Mouse (Mus musculus) limb, embryonic 14.5 days (tissue): Measurements from ENCODE around the gene Catsper4. TPM values are rescaled to one million over a fixed set of nuclear protein-coding genes. Genes with fewer than 3 reads are reported as not detected.
A peak's percentile ranks its signal among the peaks of the same experiment; 100 is the strongest.

ENCODE experiments used
- ATAC-seq: fragments of 200-750 bp; cut with Nextera tagmentation; 2 replicates; pipeline ENCODE4 v1.8.0; 2017; ENCODE audit warnings: low read depth, moderate number of reproducible peaks, moderate TSS enrichment; ENCODE audit not compliant: low FRiP score
- DNase-seq: peaks from one replicate; pipeline ENCODE4 v3.0.0-alpha.2; 2015; ENCODE audit warnings: low spot score
- H3K27ac ChIP-seq: fragments of 300-500 bp; sonication (generic); replicated peaks from 2 replicates; pipeline ENCODE4 v1.5.1; 2014; ENCODE audit warnings: low read depth, mild to moderate bottlenecking, low read length, moderate library complexity, mixed read lengths
- H3K27me3 ChIP-seq: fragments of 300-500 bp; sonication (generic); 2 replicates; pipeline ENCODE4 v1.6.1; 2014; ENCODE audit warnings: low read length, mixed read lengths; ENCODE audit not compliant: control insufficient read depth, insufficient read depth
- H3K36me3 ChIP-seq: fragments of 300-500 bp; sonication (generic); 2 replicates; pipeline ENCODE4 v1.6.1; 2014; ENCODE audit warnings: mild to moderate bottlenecking, low read length, moderate library complexity, mixed read lengths; ENCODE audit not compliant: control insufficient read depth, insufficient read depth
- H3K4me1 ChIP-seq: fragments of 300-500 bp; sonication (generic); 2 replicates; pipeline ENCODE4 v1.6.1; 2014; ENCODE audit warnings: antibody characterized with exemption, low read length, mixed read lengths; ENCODE audit not compliant: control insufficient read depth, insufficient read depth
- H3K4me2 ChIP-seq: fragments of 300-500 bp; sonication (generic); replicated peaks from 2 replicates; pipeline ENCODE4 v1.6.1; 2014; ENCODE audit warnings: low read depth, mild to moderate bottlenecking, low read length, moderate library complexity; ENCODE audit not compliant: severe bottlenecking
- H3K4me3 ChIP-seq: fragments of 300-500 bp; sonication (generic); replicated peaks from 2 replicates; pipeline ENCODE4 v1.5.1; 2014; ENCODE audit warnings: low read length
- H3K9ac ChIP-seq: fragments of 300-500 bp; sonication (generic); 2 replicates; pipeline ENCODE4 v1.6.1; 2014; ENCODE audit warnings: mild to moderate bottlenecking, low read depth, low read length, moderate library complexity; ENCODE audit not compliant: severe bottlenecking
- H3K9me3 ChIP-seq: fragments of 300-500 bp; sonication (generic); 2 replicates; pipeline ENCODE4 v1.6.1; 2016; ENCODE audit warnings: low read length; ENCODE audit not compliant: control insufficient read depth
- POLR2A ChIP-seq: fragments of 200-500 bp; IDR thresholded peaks from 2 replicates; pipeline ENCODE4 v1.8.0; 2012; ENCODE audit warnings: inconsistent platforms, mild to moderate bottlenecking, moderate library complexity, borderline replicate concordance; ENCODE audit not compliant: insufficient read depth, insufficient read length; ENCODE audit errors: extremely low read depth
- WGBS: fragments of 180-500 bp; shearing (Covaris S2); extraction: QIAGEN DNeasy Blood & Tissue Kit; methylation state at CpG from one replicate; pipeline ENCODE4 v1.1.7; 2014; 5-methylcytosine and 5-hydroxymethylcytosine counted together
- polyA plus RNA-seq, 2 experiments: library from polyadenylated mRNA; depleted of rRNA in 1 of 2; stranded (reverse) in 1 of 2; unstranded in 1 of 2; fragments of >200 nt; fragmentation: Nextera tagmentation in 1 of 2; extraction: Ambion mirVana in 1 of 2; gene quantifications; 2 replicates each; pipeline versions ENCODE4 v1.2.1 to v1.2.3; 2012 to 2014

The Catsper4 gene
- polyA plus RNA-seq, 2 experiments, result 0.16 TPM; not detected in 1

DNA sequence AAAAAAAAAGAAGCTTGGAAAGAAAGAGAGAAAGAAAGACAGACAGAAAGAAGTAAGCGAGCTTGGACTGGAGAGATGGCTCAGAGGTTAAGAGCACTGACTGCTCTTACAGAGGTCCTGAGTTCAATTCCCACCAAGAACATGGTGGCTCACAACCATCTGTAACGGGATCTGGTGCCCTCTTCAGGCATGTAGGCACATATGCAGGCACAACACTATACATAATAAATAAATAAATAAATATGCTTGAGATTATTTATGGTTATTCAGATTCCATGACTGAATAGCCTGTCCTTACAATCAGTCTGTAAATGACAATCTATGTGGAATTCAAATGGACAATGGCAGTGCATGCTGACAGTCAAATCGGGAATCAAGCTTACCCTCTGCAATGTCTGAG is 60.3 kb downstream of the Catsper4 start:
- H3K27ac ChIP-seq, result no peak overlapping the region
- DNase-seq, result no peak
- no peak overlapping the region for H3K4me3 ChIP-seq
- 92% methylated on average over 3 of the region's 3 CpGs for WGBS
- no peaks in the 10 kb centered on the region for H3K4me1 ChIP-seq
- no peak for TF ChIP-seq POLR2A
- no peaks in the 10 kb centered on the region for H3K27me3 ChIP-seq
- H3K36me3 ChIP-seq, result peaks cover 13% of the 10 kb centered on the region
- no peak overlapping the region for H3K4me2 ChIP-seq
- H3K9me3 ChIP-seq, result no peaks in the 10 kb centered on the region
- no peak for ATAC-seq
- no peak overlapping the region for H3K9ac ChIP-seq

- no peak overlapping the region for H3K9ac ChIP-seq
- DNase-seq (no peak), ATAC-seq (no peak)
- WGBS, result 84% methylated on average over 3 of the region's 3 CpGs
- no peak overlapping the region for H3K4me2 ChIP-seq
- no peaks in the 10 kb centered on the region for H3K9me3 ChIP-seq
- H3K4me3 ChIP-seq, result no peak overlapping the region
- TF ChIP-seq POLR2A, result no peak
- peaks cover 8% of the 10 kb centered on the region for H3K36me3 ChIP-seq
- no peaks in the 10 kb centered on the region for H3K4me1 ChIP-seq
- H3K27me3 ChIP-seq, result no peaks in the 10 kb centered on the region
- H3K27ac ChIP-seq, result no peak overlapping the region
Measured at GRCm38 (mm10) chr4:134165548-134166465, 61.4 kb downstream of the Catsper4 start.

GRCm38 (mm10) chr4:134165024-134165423 is 62.2 kb downstream of the Catsper4 start:
- Histone ChIP-seq H3K27me3 (no peaks in the 10 kb centered on the region), H3K36me3 (peaks cover 8% of the 10 kb centered on the region), H3K9me3 (no peaks in the 10 kb centered on the region), H3K4me3 (no peak overlapping the region), H3K27ac (no peak overlapping the region), H3K4me2 (no peak overlapping the region), H3K9ac (no peak overlapping the region), H3K4me1 (no peaks in the 10 kb centered on the region)
- WGBS, result 63% methylated on average over 6 of the region's 6 CpGs
- TF ChIP-seq POLR2A, result no peak
- ATAC-seq (no peak), DNase-seq (peak; percentile 34)

DNA sequence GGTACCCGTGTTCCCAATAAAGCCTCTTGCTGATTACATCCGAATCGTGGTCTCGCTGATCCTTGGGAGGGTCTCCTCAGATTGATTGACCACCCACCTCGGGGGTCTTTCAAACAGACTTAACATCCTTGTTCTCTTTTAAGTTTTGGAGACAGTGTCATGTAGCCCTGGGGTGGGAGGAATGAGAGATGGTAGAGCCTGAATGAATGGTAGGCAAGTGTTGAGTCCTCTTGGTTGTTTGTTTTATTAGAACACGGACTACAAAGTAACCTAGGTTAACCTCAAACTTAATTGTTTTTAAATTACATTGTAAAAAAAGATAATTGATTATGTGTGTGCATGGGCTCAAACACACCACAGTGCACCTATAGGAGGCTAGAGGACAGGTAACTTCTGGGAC is 62.6 kb downstream of the Catsper4 start:
- no peak overlapping the region for H3K9ac ChIP-seq
- 91% methylated on average over 5 of the region's 6 CpGs for WGBS
- no peak for DNase-seq
- no peak for ATAC-seq
- no peak for TF ChIP-seq POLR2A
- H3K27me3 ChIP-seq, result no peaks in the 10 kb centered on the region
- H3K9me3 ChIP-seq, result no peaks in the 10 kb centered on the region
- H3K27ac ChIP-seq, result no peak overlapping the region
- no peak overlapping the region for H3K4me3 ChIP-seq
- no peak overlapping the region for H3K4me2 ChIP-seq
- H3K4me1 ChIP-seq, result no peaks in the 10 kb centered on the region
- peaks cover 8% of the 10 kb centered on the region for H3K36me3 ChIP-seq

Other genes with a start within 250 kb of the Catsper4 start
- gene Dhdds, start 226.5 kb downstream of the Catsper4 start, polyA plus RNA-seq (2012; rRNA removed), result 47.6 and 54.0 TPM in 2 replicates
- gene Dhdds, start 226.5 kb downstream of the Catsper4 start, polyA plus RNA-seq (2014; fragmentation: Nextera tagmentation; extraction: Ambion mirVana), result 45.1 and 47.2 TPM in 2 replicates
- gene Lin28a, start 208.5 kb downstream of the Catsper4 start, polyA plus RNA-seq (2012; rRNA removed), result 0.11 and 0.37 TPM in 2 replicates
- gene Lin28a, start 208.5 kb downstream of the Catsper4 start, polyA plus RNA-seq (2014; fragmentation: Nextera tagmentation; extraction: Ambion mirVana), result 0.07 TPM in 1 of 2 replicates, not detected in the other
- gene Zfp683, start 173.5 kb downstream of the Catsper4 start, polyA plus RNA-seq (2012; rRNA removed), result 0.04 and 0.08 TPM in 2 replicates
- gene Zfp683, start 173.5 kb downstream of the Catsper4 start, polyA plus RNA-seq (2014; fragmentation: Nextera tagmentation; extraction: Ambion mirVana), result not detected in 2 replicates
- 8.2 and 11.3 TPM in 2 replicates for gene Crybg2, start 166.6 kb downstream of the Catsper4 start, polyA plus RNA-seq (2012; rRNA removed)
- 12.3 and 12.4 TPM in 2 replicates for gene Crybg2, start 166.6 kb downstream of the Catsper4 start, polyA plus RNA-seq (2014; fragmentation: Nextera tagmentation; extraction: Ambion mirVana)
- 9.0 and 10.3 TPM in 2 replicates for gene Cd52, start 132.3 kb downstream of the Catsper4 start, polyA plus RNA-seq (2012; rRNA removed)
- gene Cd52, start 132.3 kb downstream of the Catsper4 start, polyA plus RNA-seq (2014; fragmentation: Nextera tagmentation; extraction: Ambion mirVana), result 15.5 and 18.1 TPM in 2 replicates
- gene Ubxn11, start 124.8 kb downstream of the Catsper4 start, polyA plus RNA-seq (2012; rRNA removed), result 21.9 and 24.1 TPM in 2 replicates
- gene Ubxn11, start 124.8 kb downstream of the Catsper4 start, polyA plus RNA-seq (2014; fragmentation: Nextera tagmentation; extraction: Ambion mirVana), result 7.6 and 12.0 TPM in 2 replicates
- gene Sh3bgrl3, start 98.6 kb downstream of the Catsper4 start, polyA plus RNA-seq (2012; rRNA removed), result 325 and 365 TPM in 2 replicates
- 532 and 538 TPM in 2 replicates for gene Sh3bgrl3, start 98.6 kb downstream of the Catsper4 start, polyA plus RNA-seq (2014; fragmentation: Nextera tagmentation; extraction: Ambion mirVana)
- 22.4 and 32.2 TPM in 2 replicates for gene Cep85, start 40.3 kb downstream of the Catsper4 start, polyA plus RNA-seq (2012; rRNA removed)
- 40.3 and 46.5 TPM in 2 replicates for gene Cep85, start 40.3 kb downstream of the Catsper4 start, polyA plus RNA-seq (2014; fragmentation: Nextera tagmentation; extraction: Ambion mirVana)
- gene Gm7534, start 24.4 kb downstream of the Catsper4 start, polyA plus RNA-seq (2012; rRNA removed), result not detected in 2 replicates
- gene Gm7534, start 24.4 kb downstream of the Catsper4 start, polyA plus RNA-seq (2014; fragmentation: Nextera tagmentation; extraction: Ambion mirVana), result not detected in 2 replicates
- 2.8 and 3.3 TPM in 2 replicates for gene Cnksr1, start 11.0 kb upstream of the Catsper4 start, polyA plus RNA-seq (2012; rRNA removed)
- 2.0 TPM in 2 replicates for gene Cnksr1, start 11.0 kb upstream of the Catsper4 start, polyA plus RNA-seq (2014; fragmentation: Nextera tagmentation; extraction: Ambion mirVana)
- gene E130218I03Rik, start 16.3 kb upstream of the Catsper4 start, polyA plus RNA-seq (2012; rRNA removed), result 0.10 TPM in 1 of 2 replicates, not detected in the other
- 0.67 and 0.76 TPM in 2 replicates for gene E130218I03Rik, start 16.3 kb upstream of the Catsper4 start, polyA plus RNA-seq (2014; fragmentation: Nextera tagmentation; extraction: Ambion mirVana)
- 15.8 and 18.1 TPM in 2 replicates for gene Zfp593, start 18.2 kb upstream of the Catsper4 start, polyA plus RNA-seq (2012; rRNA removed)
- 17.3 and 18.9 TPM in 2 replicates for gene Zfp593, start 18.2 kb upstream of the Catsper4 start, polyA plus RNA-seq (2014; fragmentation: Nextera tagmentation; extraction: Ambion mirVana)
- not detected in 2 replicates for gene Gm30191, start 19.6 kb upstream of the Catsper4 start, polyA plus RNA-seq (2012; rRNA removed)
- gene Gm30191, start 19.6 kb upstream of the Catsper4 start, polyA plus RNA-seq (2014; fragmentation: Nextera tagmentation; extraction: Ambion mirVana), result not detected in 2 replicates
- gene Grrp1, start 26.7 kb upstream of the Catsper4 start, polyA plus RNA-seq (2012; rRNA removed), result 9.7 and 13.1 TPM in 2 replicates
- gene Grrp1, start 26.7 kb upstream of the Catsper4 start, polyA plus RNA-seq (2014; fragmentation: Nextera tagmentation; extraction: Ambion mirVana), result 5.2 and 5.4 TPM in 2 replicates
- 8.9 and 9.6 TPM in 2 replicates for gene Pdik1l, start 60.5 kb upstream of the Catsper4 start, polyA plus RNA-seq (2012; rRNA removed)
- 18.4 and 20.5 TPM in 2 replicates for gene Pdik1l, start 60.5 kb upstream of the Catsper4 start, polyA plus RNA-seq (2014; fragmentation: Nextera tagmentation; extraction: Ambion mirVana)
- gene Trim63, start 87.7 kb upstream of the Catsper4 start, polyA plus RNA-seq (2012; rRNA removed), result 4.3 and 5.1 TPM in 2 replicates
- gene Trim63, start 87.7 kb upstream of the Catsper4 start, polyA plus RNA-seq (2014; fragmentation: Nextera tagmentation; extraction: Ambion mirVana), result 1.3 and 1.4 TPM in 2 replicates
- 0.76 and 0.78 TPM in 2 replicates for gene Slc30a2, start 115.8 kb upstream of the Catsper4 start, polyA plus RNA-seq (2012; rRNA removed)
- gene Slc30a2, start 115.8 kb upstream of the Catsper4 start, polyA plus RNA-seq (2014; fragmentation: Nextera tagmentation; extraction: Ambion mirVana), result 0.21 and 0.54 TPM in 2 replicates
- 10.0 and 14.2 TPM in 2 replicates for gene Extl1, start 156.5 kb upstream of the Catsper4 start, polyA plus RNA-seq (2012; rRNA removed)
- gene Extl1, start 156.5 kb upstream of the Catsper4 start, polyA plus RNA-seq (2014; fragmentation: Nextera tagmentation; extraction: Ambion mirVana), result 7.2 TPM in 2 replicates
- 25.9 and 30.2 TPM in 2 replicates for gene Pafah2, start 168.9 kb upstream of the Catsper4 start, polyA plus RNA-seq (2012; rRNA removed)
- gene Pafah2, start 168.9 kb upstream of the Catsper4 start, polyA plus RNA-seq (2014; fragmentation: Nextera tagmentation; extraction: Ambion mirVana), result 14.3 and 17.1 TPM in 2 replicates
- 246 and 428 TPM in 2 replicates for gene Stmn1, start 240.9 kb upstream of the Catsper4 start, polyA plus RNA-seq (2012; rRNA removed)
- gene Stmn1, start 240.9 kb upstream of the Catsper4 start, polyA plus RNA-seq (2014; fragmentation: Nextera tagmentation; extraction: Ambion mirVana), result 1,273 and 1,449 TPM in 2 replicates